Mouse (Mus musculus): ENCODE measurements around the gene Gm20388.

Gene Gm20388

GRCm38 (mm10) chr8:120261338-120262120 is 350.9 kb downstream of the Gm20388 start:
- DNase-seq (ENCODE audit: low spot score), result no peak

DNA sequence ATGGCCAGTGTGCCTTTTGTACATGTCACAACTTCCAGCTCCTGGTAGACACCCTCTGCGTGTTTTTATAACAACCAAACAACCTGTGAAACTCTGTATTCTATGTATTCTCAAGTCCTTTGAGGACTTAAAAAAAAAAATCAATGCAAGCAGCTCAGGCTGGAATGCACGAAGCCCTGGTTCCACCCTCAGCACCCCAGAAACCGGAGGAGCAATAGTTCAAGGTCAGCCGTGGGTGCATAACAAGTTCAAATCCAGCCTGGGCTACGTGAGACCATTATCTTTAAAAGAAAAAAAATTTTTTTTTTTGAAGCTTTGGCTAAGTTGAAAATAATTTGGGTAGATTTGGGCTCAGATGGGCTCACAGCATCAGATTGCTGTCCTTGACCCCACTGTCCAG is 353.2 kb downstream of the Gm20388 start:
- DNase-seq (ENCODE audit: low spot score), result no peak

GRCm38 (mm10) chr8:120264388-120264943 is 353.8 kb downstream of the Gm20388 start:
- DNase-seq (ENCODE audit: low spot score), result no peak

DNA sequence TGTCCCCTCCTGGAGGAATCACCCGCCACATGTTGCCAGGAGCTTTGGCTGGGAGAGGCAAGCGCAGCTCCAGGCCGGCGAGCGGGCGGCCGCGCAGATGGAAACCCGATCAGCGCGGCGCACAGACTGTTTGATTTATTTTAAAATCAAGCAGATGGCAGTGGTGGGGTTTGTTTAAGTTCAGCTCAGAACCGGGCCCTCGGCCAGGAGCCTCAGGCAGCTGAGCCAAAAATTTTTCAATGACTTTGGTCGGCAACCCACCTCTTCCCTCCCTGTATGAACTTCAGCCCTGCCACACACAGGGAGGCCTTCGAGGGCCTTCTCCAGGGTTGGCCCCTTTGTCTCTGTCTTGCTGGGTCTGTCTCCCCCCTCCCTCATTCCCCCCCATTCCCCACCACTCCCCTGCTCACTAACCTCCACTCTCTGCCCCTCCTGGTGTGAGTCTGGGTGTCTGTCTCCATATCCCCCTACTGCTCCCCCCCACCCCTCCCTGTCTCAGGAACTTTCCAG is 354.4 kb downstream of the Gm20388 start:
- DNase-seq (ENCODE audit: low spot score), result peak; percentile 85

- peak; percentile 94 for DNase-seq (ENCODE audit: low spot score)
These were observed 354.8 kb downstream of the Gm20388 start for GRCm38 (mm10) chr8:120265471-120265870.

GRCm38 (mm10) chr8:120268541-120268980 is 357.9 kb downstream of the Gm20388 start:
- DNase-seq (ENCODE audit: low spot score), result no peak

DNA sequence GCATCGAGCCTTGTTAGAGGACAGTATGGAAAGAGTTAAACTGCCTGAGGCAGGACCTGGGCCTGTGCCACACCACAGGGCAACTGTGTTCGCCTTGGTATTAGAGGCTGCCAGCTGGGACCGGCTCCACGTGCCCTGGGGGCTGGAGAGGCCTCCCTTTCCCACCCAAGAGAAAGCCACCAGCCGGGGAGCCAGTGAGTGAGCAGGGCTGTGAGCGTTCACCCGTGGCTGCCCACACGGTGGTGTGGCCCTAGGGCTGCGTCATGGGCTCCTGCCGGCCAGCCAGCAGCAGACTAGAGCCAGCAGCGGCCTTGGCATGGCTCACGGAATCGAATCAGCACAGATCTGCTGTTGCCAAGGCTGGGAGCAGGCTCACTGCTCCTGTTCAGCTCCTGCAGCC is 359.8 kb downstream of the Gm20388 start:
- DNase-seq (ENCODE audit: low spot score), result peak; percentile 80

DNA sequence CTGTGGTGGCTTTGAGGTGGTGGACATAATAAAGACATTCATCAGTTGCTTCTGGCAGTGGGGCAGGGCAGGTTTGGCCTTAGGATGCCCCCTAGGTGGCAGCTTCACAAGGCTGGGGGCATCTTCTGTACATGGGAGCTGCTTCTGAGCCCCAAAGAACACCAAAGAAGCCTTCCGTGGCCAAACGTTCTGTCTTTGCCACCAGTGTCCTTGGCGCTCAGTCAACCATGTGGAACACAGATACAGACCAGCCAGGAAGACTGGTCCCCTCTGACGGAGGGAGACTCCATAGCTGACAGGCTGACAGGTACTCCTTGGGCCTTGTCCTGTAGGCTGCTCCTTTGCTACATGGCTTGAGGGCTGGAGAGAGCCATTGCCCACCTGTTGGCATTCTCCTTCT is 362.8 kb downstream of the Gm20388 start:
- no peak for DNase-seq (ENCODE audit: low spot score)

DNA sequence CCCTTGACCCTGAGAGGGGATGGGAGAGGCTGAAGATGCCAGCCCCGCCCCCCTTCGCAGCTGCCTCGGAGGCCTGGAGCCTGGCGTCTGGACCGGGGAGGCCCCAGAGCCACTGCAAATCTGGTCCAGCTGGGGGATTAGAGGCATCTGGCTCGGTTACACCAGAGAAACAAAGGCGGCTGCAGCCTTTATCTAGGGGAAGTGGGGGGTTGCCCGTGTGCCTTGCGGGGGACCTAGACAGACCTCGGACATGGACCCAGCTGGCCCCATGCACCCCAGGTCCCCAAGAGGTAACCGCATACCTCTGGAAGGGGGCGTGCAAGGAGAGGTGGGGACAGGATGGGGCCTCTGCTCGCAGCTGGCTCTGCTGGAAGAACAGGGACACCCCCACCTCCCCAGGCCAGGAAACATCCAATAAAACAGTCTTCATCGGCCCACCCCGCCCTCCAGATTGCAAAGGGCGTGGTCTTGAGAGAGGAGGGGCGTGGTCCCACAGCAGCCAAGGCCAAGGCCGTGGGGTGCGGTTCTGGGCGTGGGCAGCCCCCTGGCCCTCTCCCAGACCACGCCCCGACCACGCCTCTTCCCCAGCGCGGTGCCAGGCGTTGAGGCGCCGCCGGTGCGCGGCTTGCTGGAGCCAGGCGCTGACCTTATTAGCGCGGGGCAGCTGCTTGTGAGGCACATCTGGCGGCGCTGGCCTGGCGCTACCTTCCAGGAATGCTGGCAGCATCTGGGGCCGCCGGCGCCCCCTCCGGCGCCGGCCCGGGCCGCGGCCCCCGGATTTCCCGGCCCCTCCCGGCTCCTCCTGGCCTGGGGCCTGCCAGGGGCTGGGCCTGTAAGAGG is 365.6 kb downstream of the Gm20388 start:
- DNase-seq (ENCODE audit: low spot score), result peak; percentile 86

- DNase-seq (ENCODE audit: low spot score), result peak; percentile 37
These were observed 366.3 kb downstream of the Gm20388 start for GRCm38 (mm10) chr8:120276891-120277426.

DNA sequence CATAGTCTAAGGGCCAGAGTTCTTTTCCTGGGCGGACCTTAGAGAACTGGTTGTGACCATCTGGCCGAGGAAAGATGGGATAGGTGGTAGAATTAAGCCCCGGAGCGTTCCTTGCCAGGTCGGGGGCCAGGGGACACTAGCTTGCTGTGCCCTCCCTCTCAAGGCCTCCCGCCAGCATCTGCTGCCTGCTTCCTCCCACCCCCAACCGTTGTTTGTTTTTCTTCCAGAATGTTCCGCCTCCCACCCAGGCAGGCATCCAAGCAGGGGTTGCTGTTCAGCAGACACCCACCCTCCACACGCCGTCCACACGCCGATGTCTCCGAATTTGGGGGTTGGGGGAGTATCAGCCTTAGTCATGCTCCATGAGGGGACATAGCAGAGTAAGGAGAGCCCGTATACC is 367.4 kb downstream of the Gm20388 start:
- DNase-seq (ENCODE audit: low spot score), result no peak

- DNase-seq (ENCODE audit: low spot score), result peak; percentile 24
These were observed 368.8 kb downstream of the Gm20388 start for GRCm38 (mm10) chr8:120279418-120279817.

DNA sequence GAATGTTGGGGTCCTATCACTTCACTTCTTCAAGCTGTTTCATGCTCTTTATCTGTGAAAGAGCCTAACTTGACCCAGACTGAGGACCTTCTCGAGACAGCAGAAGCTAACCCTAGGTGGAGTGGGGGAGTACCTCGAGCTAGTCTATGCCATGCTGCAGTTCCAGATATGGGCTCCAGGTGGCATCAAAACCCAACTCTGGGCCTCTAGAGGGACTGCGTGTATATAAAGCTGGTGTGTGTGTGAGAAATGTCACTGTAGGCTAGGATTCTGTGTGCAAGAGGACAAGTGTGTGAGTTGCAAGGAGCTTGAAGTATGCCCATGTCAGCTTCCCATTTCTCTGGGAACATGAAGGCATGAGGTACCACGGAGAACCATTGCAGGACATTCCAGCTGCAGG is 370.8 kb downstream of the Gm20388 start:
- peak; percentile 90 for DNase-seq (ENCODE audit: low spot score)

DNA sequence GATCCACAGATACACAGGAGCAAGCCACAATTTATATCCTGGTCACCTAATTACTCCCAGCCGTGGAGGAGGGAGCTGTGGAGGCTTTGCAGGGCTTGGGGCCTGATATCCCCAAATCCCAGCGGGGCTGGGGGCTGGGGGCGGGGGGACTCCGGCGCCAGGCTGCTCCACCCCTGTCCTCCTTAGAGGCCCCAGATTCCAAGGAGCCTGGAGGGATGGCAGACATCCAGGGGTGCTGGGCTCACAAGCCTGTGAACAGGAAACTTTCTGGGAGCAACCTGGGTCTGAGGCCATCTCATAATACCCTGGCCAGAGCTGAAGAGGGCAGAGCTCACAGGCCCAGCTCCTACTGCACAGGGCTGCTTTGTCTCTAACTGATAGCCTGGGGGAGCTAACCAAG is 371.8 kb downstream of the Gm20388 start:
- peak; percentile 61 for DNase-seq (ENCODE audit: low spot score)

DNA sequence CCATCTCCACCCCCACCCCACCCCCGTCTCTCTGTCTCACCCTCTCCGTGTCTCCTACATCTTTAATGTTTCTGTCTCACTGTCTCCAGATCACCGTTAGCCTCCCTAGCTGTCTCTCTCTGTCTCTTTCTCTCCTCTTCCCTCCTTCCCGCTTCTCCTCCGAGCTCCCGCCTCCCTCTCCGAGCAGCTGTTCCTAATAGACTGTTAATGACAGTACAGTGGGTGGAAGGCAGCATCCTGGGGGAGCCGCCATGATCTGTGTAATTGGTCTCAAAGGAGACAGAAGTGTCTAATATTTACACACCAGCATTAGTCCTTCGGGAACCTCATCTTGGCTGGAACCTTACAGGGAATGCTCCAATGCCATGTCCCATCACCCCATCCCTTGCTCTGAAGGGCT is 373.6 kb downstream of the Gm20388 start:
- DNase-seq (ENCODE audit: low spot score), result peak; percentile 20

GRCm38 (mm10) chr8:120285033-120285432 is 374.4 kb downstream of the Gm20388 start:
- DNase-seq (ENCODE audit: low spot score), result peak; percentile 77

DNA sequence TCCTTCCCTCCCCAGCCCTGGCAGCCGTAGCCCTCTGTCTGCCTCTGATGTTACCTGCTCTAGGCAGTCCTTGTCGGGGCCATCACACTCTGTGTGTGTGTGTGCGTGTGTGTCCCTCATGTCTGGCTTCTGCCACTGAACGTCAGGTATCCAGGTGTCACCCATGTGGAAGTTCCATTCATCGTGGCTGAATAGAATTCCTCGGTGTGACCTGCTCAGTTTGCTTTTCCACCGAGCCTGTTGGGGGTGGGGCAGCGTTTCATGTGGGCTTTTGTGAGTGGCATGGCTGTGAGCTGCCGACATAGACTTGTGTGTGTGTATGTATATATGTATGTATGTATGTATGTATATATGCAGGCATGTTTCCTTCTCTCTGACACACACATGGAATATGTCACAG is 375.2 kb downstream of the Gm20388 start:
- no peak for DNase-seq (ENCODE audit: low spot score)

- peak; percentile 71 for DNase-seq (ENCODE audit: low spot score)
These were observed 377.7 kb downstream of the Gm20388 start for GRCm38 (mm10) chr8:120288122-120288908.

DNA sequence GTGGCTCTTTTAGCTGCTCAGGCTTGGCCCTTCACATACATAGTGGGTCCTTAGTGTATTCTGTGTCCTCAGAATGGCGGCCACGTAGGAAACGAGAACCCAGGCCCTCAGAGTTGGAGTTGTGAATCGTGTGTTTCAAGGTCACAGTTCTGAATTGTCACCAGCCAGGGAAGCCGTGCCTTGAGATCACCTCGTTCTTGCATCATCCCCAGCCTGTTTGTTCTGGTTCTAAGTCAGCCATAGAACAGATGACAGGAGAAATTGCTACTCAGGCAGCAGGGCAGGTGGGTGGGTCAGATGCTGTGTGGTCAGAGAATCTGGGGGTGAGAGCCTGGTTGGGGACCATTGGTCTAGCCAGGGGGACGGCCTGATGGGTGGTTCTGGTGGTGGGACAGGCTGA is 378.6 kb downstream of the Gm20388 start:
- DNase-seq (ENCODE audit: low spot score), result peak; percentile 59

GRCm38 (mm10) chr8:120289698-120290181 is 379.1 kb downstream of the Gm20388 start:
- peak; percentile 79 for DNase-seq (ENCODE audit: low spot score)

DNA sequence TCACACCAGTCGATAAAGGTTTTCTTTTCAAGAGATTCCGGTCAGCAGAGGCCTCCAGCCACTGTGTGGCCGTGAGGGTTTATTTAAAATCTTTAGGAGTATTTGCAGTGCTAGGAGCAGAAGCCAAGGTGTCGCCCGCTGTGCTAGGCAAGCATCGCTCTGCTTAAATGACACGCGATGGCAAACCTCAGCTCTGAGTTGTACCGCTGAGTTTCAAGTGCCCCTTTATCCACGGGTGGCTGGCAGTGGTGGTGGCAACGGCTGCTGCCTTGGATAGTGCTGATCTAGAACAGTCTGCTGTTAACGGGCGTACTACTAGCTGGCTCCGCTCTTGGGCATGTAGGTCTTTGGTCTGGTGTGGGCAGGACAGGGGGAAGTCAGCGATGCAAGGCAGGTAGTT is 380.0 kb downstream of the Gm20388 start:
- DNase-seq (ENCODE audit: low spot score), result no peak

Measured in adipocyte (in vitro differentiated cells).